Mouse (Mus musculus) heart, adult 2 months (tissue): ENCODE data around the gene Abcb11. TPM values are rescaled to one million over a fixed set of nuclear protein-coding genes. Genes with fewer than 3 reads are reported as not detected.
A peak's percentile ranks its signal among the peaks of the same experiment; 100 is the strongest.

ENCODE experiments used
- DNase-seq, 2 experiments: peaks; one replicate each; pipeline ENCODE4 v3.0.0; 2021
- H3K27ac ChIP-seq: fragments of 200-600 bp; 2 replicates; pipeline ENCODE4 v1.8.1; 2022
- H3K27me3 ChIP-seq: fragments of 200-500 bp; 2 replicates; pipeline ENCODE4 v1.6.1; 2012; ENCODE audit warnings: mild to moderate bottlenecking, low read length, inconsistent platforms, mixed read lengths; ENCODE audit not compliant: control insufficient read depth, insufficient read depth
- H3K36me3 ChIP-seq: fragments of 200-500 bp; 2 replicates; pipeline ENCODE4 v1.6.1; 2012; ENCODE audit warnings: low read length, inconsistent platforms; ENCODE audit not compliant: control insufficient read depth, insufficient read depth
- H3K4me1 ChIP-seq: fragments of 200-500 bp; 2 replicates; pipeline ENCODE4 v1.6.1; 2011; ENCODE audit warnings: low read length; ENCODE audit not compliant: control insufficient read depth, insufficient read depth
- H3K4me3 ChIP-seq: fragments of 200-600 bp; 2 replicates; pipeline ENCODE4 v1.8.1; 2022
- H3K79me2 ChIP-seq: fragments of 200-500 bp; replicated peaks from 2 replicates; pipeline ENCODE4 v1.6.1; 2012; ENCODE audit warnings: mild to moderate bottlenecking, inconsistent platforms, low read length, moderate library complexity, mixed read lengths; ENCODE audit not compliant: control insufficient read depth, insufficient read depth
- H3K9ac ChIP-seq: fragments of 200-500 bp; 2 replicates; pipeline ENCODE4 v1.6.1; 2012; ENCODE audit warnings: low read depth, mild to moderate bottlenecking, control low read depth, inconsistent platforms, low read length, mixed read lengths
- CTCF ChIP-seq: fragments of 200-600 bp; IDR thresholded peaks from 2 replicates; pipeline ENCODE4 v1.8.1; 2022; ENCODE audit warnings: antibody characterized with exemption, mild to moderate bottlenecking, moderate library complexity
- EP300 ChIP-seq: fragments of 200-500 bp; IDR thresholded peaks from 2 replicates; pipeline ENCODE4 v1.6.1; 2011; ENCODE audit warnings: low read depth, low read length, control low read depth; ENCODE audit not compliant: insufficient read depth
- POLR2A ChIP-seq: fragments of 200-500 bp; IDR thresholded peaks from 2 replicates; pipeline ENCODE4 v1.6.1; 2011; ENCODE audit warnings: mild to moderate bottlenecking, low read depth, low read length, control low read depth; ENCODE audit not compliant: insufficient read depth
- WGBS: fragments of 180-500 bp; shearing (Covaris S2); methylation state at CpG from one replicate; pipeline ENCODE4 v1.1.7; 2018; 5-methylcytosine and 5-hydroxymethylcytosine counted together
- intact Hi-C: fragments of 180-260 bp; cut with DNase I; formaldehyde crosslinking; loops from one replicate; pipeline ENCODE4 v1.15.1; 2025
- polyA plus RNA-seq: library from polyadenylated mRNA; depleted of rRNA; stranded (reverse); fragments of >200 nt; gene quantifications from 2 replicates; pipeline ENCODE4 v1.2.3, GENCODE M21; 2012
- total RNA-seq, 2 experiments: library from RNA; stranded (reverse); gene quantifications; 2 replicates each; pipeline ENCODE4 v1.2.3; 2021

Abcb11 gene
- total and polyA plus RNA-seq, 3 experiments = not detected

- Histone ChIP-seq H3K4me1 (no peaks in the 10 kb centered on the region), H3K9ac (no peak within 1 kb of the TSS), H3K4me3 (no peak within 1 kb of the TSS), H3K79me2 (no peaks in the 10 kb centered on the region), H3K36me3 (no peaks in the 10 kb centered on the region), H3K27me3 (no peaks in the 10 kb centered on the region), H3K27ac (no peak within 1 kb of the TSS)
- DNase-seq = no peak
- intact Hi-C loops = no loop called here
- 83% methylated on average over 7 of the region's 7 CpGs for WGBS
- no peak for TF ChIP-seq POLR2A
- TF ChIP-seq EP300 = no peak
- TF ChIP-seq CTCF = no peak
Measured at GRCm38 (mm10) chr2:69210773-69211172, 131.6 kb downstream of the Abcb11 start, which contains the start of gene G6pc2. Gene G6pc2, plus strand, starts transcription at chr2:69211073.

GRCm38 (mm10) chr2:69209684-69210083, 132.7 kb downstream of the Abcb11 start:
- Histone ChIP-seq H3K36me3 (no peaks in the 10 kb centered on the region), H3K27me3 (no peaks in the 10 kb centered on the region), H3K27ac (no peak overlapping the region), H3K79me2 (no peaks in the 10 kb centered on the region), H3K4me1 (peaks cover 1% of the 10 kb centered on the region; the same call in 1 of the 2 replicates), H3K9ac (no peak overlapping the region), H3K4me3 (no peak overlapping the region)
- no peak for DNase-seq
- intact Hi-C loops = loop anchor here (5.0 kb wide), 1 partner anchor 347 kb away; the partner anchor contains the start of gene Cers6
- TF ChIP-seq POLR2A (no peak), CTCF (no peak), EP300 (no peak)
- 75% methylated on average over 3 of the region's 3 CpGs for WGBS

- no peak overlapping the region for H3K9ac ChIP-seq
- H3K27me3 ChIP-seq = no peaks in the 10 kb centered on the region
- H3K4me3 ChIP-seq = peak overlapping the region; percentile 41
- H3K36me3 ChIP-seq = no peaks in the 10 kb centered on the region
- 14% methylated on average over 7 of the region's 7 CpGs for WGBS
- DNase-seq = no peak
- TF ChIP-seq POLR2A (no peak), CTCF (no peak), EP300 (no peak)
- peaks cover 1% of the 10 kb centered on the region; the same call in 1 of the 2 replicates for H3K4me1 ChIP-seq
- no peak overlapping the region for H3K27ac ChIP-seq
- H3K79me2 ChIP-seq = no peaks in the 10 kb centered on the region
- intact Hi-C loops = loop anchor here (5.0 kb wide), 1 partner anchor 344 kb away; the partner anchor contains the start of gene Cers6
Measured at GRCm38 (mm10) chr2:69206523-69206922, 135.9 kb downstream of the Abcb11 start.

- DNase-seq = peak; percentile 86 to 92
- H3K36me3 ChIP-seq = no peaks in the 10 kb centered on the region
- TF ChIP-seq POLR2A (no peak), EP300 (no peak), CTCF (no peak)
- under 1% methylated on average over 46 of the region's 46 CpGs for WGBS
- peak within 1 kb of the TSS; percentile 73 for H3K9ac ChIP-seq
- peak within 1 kb of the TSS; percentile 68 for H3K4me3 ChIP-seq
- no peaks in the 10 kb centered on the region for H3K79me2 ChIP-seq
- H3K27me3 ChIP-seq = no peaks in the 10 kb centered on the region
- no peak within 1 kb of the TSS for H3K27ac ChIP-seq
- intact Hi-C loops = loop anchor here (5.0 kb wide), 1 partner anchor 344 kb away; the partner anchor contains the start of gene Cers6
- peaks cover 1% of the 10 kb centered on the region; the same call in 1 of the 2 replicates for H3K4me1 ChIP-seq
Measured at GRCm38 (mm10) chr2:69205791-69206351, 136.5 kb downstream of the Abcb11 start, which contains the start of gene Spc25. Gene Spc25, minus strand, starts transcription at chr2:69206194.

- WGBS = 14% methylated on average over 6 of the region's 6 CpGs
- Histone ChIP-seq H3K4me3 (peak overlapping the region; percentile 68), H3K9ac (no peak overlapping the region), H3K36me3 (no peaks in the 10 kb centered on the region), H3K27me3 (no peaks in the 10 kb centered on the region), H3K79me2 (no peaks in the 10 kb centered on the region), H3K4me1 (peaks cover 1% of the 10 kb centered on the region; the same call in 1 of the 2 replicates), H3K27ac (no peak overlapping the region)
- no peak for DNase-seq
- TF ChIP-seq EP300 (no peak), CTCF (no peak), POLR2A (no peak)
- intact Hi-C loops = loop anchor here (5.0 kb wide), 1 partner anchor 343 kb away; the partner anchor contains the start of gene Cers6
Measured at GRCm38 (mm10) chr2:69205185-69205584, 137.2 kb downstream of the Abcb11 start.

GRCm38 (mm10) chr2:69193555-69193954, 148.9 kb downstream of the Abcb11 start:
- Histone ChIP-seq H3K27ac (no peak overlapping the region), H3K79me2 (no peaks in the 10 kb centered on the region), H3K36me3 (no peaks in the 10 kb centered on the region), H3K27me3 (no peaks in the 10 kb centered on the region), H3K4me3 (no peak overlapping the region), H3K9ac (no peak overlapping the region), H3K4me1 (no peaks in the 10 kb centered on the region)
- no peak for DNase-seq
- WGBS = 72% methylated on average over 5 of the region's 5 CpGs
- TF ChIP-seq CTCF = no peak
- no peak for TF ChIP-seq EP300
- no peak for TF ChIP-seq POLR2A
- intact Hi-C loops = no loop called here
